Mouse (Mus musculus) megakaryocyte progenitor cell, adult 5-6 weeks (primary cell): ENCODE measurements around the gene Them7. TPM values are rescaled to one million over a fixed set of nuclear protein-coding genes. Genes with fewer than 3 reads are reported as not detected.

Experiments
- ATAC-seq: replicated peaks from 2 replicates; pipeline ENCODE4 v1.8.0; 2016; ENCODE audit warnings: mild to moderate bottlenecking, moderate TSS enrichment, inconsistent platforms; ENCODE audit not compliant: poor library complexity
- total RNA-seq, 2 experiments: library from RNA; stranded (forward) in 1 of 2; stranded (reverse) in 1 of 2; fragments of 157-497, 149-512 nt in 1 of 2; fragments of 200-1000 nt in 1 of 2; gene quantifications; 2 replicates each; pipeline versions ENCODE4 v1.2.3 to v1.2.4; 2015 to 2017

The Them7 gene
- total RNA-seq, 2 experiments from 2014 or later: 2.1 to 9.2 TPM

GRCm38 (mm10) chr2:105234278-105234677 is 10.2 kb downstream of the Them7 start:
- ATAC-seq: no peak

GRCm38 (mm10) chr2:105235380-105236115 is 11.4 kb downstream of the Them7 start:
- no peak for ATAC-seq

DNA sequence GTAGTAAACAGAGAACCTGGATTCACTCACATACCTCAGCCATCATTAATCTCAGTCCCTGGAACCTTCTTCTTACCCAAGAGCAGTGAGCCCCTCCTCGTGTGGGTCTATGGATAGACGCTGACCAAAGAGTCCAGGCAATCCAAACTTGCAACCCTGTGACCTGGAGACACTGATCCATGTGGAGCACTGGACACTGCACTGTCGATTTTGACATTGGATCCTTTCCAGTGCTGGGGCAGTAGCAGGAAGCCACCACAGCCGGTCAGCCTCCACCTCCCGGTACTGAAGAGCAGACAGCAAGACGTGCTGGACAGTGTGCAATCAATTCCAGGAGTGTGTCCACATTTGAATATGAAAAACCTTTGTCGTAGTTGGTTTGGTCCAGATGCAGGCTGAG is 13.3 kb downstream of the Them7 start:
- ATAC-seq: no peak

DNA sequence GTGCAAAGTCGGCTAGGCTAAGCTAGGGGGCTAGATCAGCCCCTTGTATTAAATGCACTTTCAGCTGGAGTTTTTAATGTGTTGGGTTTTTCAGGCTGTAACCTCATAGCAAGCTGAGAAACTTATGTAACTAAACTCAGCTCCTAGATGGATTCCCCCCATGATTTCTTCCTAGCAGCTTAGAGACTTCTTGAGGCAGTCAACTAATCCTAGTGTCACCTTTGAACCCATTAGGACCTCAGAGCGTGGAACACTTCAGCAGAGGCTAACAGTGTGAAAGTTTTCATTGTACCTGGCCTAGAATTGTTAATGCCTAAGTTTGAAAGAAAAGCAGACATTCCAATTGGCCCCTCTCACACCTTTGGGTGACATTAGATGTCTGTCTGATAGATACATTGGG is 13.7 kb downstream of the Them7 start:
- no peak for ATAC-seq

GRCm38 (mm10) chr2:105238775-105239174 is 14.7 kb downstream of the Them7 start:
- peak; percentile 85 for ATAC-seq

- no peak for ATAC-seq
These were observed 16.5 kb downstream of the Them7 start for GRCm38 (mm10) chr2:105240631-105241030.

GRCm38 (mm10) chr2:105242940-105243339 is 18.8 kb downstream of the Them7 start:
- no peak for ATAC-seq

- no peak for ATAC-seq
These were observed 20.6 kb downstream of the Them7 start for GRCm38 (mm10) chr2:105244733-105245132.

DNA sequence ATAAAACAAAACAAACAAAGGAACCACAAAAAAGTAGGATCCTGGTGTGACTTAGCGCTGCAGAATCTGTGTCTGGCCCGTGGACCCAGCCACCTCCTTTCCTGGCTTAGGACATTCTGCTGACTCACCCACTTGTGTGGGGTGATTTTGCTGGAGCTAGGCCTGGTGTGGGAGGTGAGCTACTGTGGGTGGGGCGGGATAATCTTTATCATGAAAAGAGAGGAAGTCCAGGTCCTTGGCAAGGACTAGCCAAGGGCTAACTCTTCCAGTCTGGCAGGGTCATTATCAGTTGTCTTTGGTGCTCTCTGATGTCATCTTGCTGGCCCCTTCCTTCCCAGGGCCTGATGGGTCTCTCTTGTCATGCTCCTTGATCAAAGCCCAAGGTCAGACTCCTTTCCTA is 27.9 kb downstream of the Them7 start:
- peak; percentile 81 for ATAC-seq

- peak; percentile 47; the same call in 1 of the 2 replicates for ATAC-seq
These were observed 28.7 kb downstream of the Them7 start for GRCm38 (mm10) chr2:105252824-105253223.

DNA sequence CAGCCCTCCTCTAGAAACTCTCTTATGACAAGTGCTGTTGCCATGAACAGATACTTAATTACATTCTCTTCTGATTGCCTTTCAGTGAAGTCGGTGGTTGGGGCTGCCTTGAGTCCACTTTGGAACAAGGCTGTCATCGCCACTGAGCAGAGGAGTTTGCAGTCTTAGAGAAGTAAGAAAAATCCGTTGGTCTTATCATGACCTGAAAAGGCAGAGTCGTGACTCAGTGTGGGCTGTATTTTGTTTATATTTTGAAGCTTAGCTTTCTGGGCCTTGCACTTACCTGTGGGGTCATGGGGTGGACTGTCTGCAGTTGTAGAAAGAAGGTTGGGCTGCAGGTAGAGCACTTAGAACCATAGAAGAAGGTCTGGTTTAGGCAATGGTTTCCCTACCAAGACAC is 31.3 kb downstream of the Them7 start:
- no peak for ATAC-seq

DNA sequence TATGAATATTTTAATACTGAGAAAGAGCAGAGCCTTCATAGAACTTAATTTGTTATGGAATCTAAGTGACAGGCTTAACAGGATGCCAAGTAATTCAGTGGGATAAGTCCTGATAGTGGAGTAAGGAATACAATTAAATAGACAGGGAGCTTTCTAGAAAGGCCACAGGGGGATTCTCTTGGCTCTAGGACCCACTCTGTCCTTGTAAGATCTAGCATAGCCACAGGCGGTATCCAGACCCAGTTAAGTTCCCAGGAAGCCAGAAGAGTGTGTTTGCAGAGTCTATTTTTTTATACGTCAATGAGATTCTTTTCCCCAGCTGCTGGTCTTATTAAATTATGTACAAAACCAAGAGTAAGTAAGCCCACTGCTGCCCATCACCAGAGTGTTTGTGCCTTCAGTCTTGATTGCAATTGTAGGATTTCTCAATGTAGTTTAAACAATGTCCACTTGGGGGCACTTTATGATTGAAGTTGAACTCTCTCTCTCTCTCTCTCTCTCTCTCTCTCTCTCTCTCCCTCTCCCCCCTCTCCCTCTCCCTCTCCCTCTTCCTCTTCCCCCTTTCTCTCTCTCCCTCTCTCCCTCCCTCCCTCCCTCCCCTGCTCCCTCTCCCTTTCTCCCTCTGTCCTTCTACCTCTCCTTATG is 32.4 kb downstream of the Them7 start:
- no peak for ATAC-seq

GRCm38 (mm10) chr2:105257376-105257775 is 33.3 kb downstream of the Them7 start:
- ATAC-seq: no peak

GRCm38 (mm10) chr2:105261335-105261734 is 37.2 kb downstream of the Them7 start:
- no peak for ATAC-seq

- no peak for ATAC-seq
These were observed 39.1 kb downstream of the Them7 start for GRCm38 (mm10) chr2:105263219-105263618.

- ATAC-seq: no peak
These were observed 58.4 kb downstream of the Them7 start for GRCm38 (mm10) chr2:105282407-105283077.

- no peak for ATAC-seq
These were observed 59.7 kb downstream of the Them7 start for GRCm38 (mm10) chr2:105283811-105284210.

DNA sequence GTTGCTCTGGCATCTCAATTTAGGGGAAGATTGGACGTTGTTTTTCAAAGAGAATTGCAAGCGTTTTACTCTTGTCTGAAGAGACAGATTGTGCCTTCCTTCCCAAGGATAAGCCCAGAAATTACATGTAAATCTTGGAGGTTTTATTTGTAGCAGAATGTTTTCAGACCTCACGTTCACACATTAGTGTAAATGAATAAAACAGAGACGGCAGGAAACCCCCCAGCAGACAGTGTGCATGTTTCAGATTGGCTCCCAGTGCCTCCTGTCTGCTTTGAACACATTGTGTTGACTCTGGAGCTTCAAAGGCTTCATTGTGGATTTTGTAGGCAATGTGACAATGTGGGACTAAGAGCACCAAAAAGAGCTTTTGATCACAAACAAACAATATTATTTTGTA is 60.7 kb downstream of the Them7 start:
- no peak for ATAC-seq

- no peak for ATAC-seq
These were observed 71.7 kb downstream of the Them7 start for GRCm38 (mm10) chr2:105295823-105296222.

- ATAC-seq: peak; percentile 81
These were observed 74.8 kb downstream of the Them7 start for GRCm38 (mm10) chr2:105298888-105299287.

DNA sequence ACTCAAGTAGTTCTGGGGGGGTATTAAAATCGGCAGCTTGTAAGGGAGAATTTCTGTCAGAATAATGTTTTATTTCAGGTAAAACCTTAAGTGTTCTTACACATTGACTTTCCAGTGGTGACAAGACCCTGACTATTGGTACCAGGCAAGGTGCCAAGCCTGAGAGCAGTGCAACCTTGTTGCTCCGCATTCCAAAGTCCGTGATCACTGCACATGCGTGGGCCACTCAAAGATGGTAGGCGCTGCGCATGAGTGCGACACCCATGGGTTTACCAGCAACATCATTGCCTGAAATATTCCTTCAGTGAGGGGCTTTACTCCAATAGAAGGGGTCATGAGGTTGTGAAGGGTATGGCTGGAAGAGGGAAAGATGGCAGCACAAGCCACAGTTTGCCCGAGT is 77.0 kb downstream of the Them7 start:
- no peak for ATAC-seq

GRCm38 (mm10) chr2:105301531-105301930 is 77.4 kb downstream of the Them7 start:
- ATAC-seq: no peak
